Mouse (Mus musculus) NIH3T3 (cell line): ENCODE results near the gene Tprg.
A peak's percentile ranks its signal among the peaks of the same experiment; 100 is the strongest.

Source experiments
- DNase-seq: peaks from one replicate; pipeline ENCODE4 v3.0.0-alpha.2; 2012; ENCODE audit warnings: low read depth

Gene Tprg

DNA sequence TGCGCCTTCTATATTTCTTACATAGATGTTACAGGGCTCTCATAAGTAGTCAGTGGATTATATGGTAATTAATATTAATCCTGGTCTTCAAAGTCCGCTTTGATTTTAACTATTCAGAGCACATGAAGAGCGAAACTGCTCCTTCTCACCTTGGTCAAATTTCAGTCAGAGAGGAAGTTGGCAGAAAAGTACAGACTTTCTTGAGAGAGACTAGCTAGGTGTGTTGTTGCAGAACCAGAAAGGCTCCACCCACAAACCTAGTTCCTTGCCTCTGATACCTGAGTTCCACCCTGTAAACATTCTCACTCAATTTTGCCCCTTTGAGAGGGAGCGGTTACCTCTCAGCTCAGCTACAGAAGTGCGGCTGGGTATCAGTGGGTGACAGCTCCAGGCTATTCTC is at the start of gene Tprg:
TSS of gene Tprg (plus strand) at position 301 of the 400 bp plus-strand sequence.
- DNase-seq: no peak

DNA sequence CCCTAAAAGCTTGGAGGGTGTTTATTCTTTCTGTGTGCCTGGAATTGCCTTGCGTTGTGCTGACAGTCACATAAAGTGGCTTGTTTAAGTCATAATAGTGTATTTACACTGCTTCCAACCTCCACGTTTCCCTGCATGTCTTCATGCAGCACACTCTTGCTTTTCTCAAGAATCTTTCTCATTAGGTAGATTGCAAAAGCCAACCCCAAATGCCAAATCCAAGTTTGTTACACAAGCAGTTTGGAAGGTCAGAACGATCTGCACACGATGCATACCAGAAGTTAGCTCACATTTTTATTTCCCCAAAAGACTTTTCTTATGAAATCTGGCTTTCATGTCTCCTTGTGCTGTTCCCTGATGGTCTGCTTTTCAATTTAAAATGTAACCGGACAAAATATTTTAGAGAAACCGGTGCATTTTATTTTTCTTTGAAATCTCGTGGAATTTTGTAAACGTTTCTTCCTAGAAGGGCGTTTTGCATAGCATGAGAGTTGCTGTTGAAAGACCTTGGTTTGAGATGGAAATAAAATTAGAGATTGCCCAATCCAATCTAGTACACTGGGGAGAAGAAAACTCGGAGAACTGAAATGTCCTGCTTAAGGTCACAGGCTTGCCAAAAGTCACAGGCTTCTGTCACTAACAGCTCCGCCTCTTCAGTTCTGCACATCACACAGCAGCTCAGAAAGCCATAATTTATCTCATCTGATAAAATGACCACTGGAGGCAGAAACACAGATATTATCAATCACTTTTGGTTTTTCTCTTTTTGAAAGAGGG is 48.2 kb upstream of the Tprg start:
- DNase-seq: peak; percentile 71

DNA sequence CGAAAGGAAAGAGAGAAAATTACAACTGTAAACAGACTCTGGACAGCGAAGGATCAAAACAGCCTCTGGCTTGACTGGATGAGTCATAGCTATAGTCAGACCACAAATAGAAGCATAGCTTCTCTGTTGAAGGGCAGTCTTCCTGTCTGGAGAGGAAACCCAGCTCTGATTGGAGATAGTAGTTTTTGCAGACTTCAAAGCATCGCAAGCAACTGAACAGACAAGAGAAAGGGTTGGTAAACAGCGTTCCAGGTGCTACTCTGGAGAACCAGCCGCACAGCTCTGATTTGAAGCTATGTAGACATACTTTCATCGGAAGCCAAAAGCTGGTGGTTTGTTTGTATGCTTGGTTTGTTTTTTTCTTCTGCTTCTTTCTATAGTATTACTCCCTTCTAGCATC is 37.7 kb upstream of the Tprg start:
- peak; percentile 68 for DNase-seq

DNA sequence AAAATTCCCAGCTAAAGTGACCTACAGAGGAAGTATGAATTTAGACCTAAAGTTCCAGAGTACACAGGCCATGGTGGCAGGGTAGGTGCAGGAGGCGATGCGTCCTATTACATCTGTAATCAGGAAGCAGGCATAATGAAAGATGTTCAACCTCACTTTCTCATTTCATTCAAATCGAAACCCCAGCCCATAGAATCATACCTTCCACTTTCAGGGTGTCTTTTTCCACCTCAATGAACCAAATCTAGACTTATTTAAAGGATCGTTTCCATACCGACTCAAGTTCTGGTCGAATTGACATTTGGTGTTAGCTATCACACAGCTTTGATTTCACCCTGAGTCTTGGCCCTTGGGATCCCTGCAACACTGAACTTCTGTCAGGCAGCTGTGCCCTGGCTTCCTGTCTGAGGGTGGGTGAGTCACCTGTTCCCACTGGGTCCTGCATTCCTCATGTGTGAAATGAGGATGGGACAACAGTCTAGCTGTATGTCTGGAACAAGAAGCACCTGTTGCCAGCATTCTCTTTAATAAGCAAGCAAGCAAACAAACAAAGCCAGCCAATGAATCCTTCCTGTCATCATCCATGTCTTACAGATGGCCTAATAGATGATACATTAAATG is 36.4 kb upstream of the Tprg start:
- no peak for DNase-seq

DNA sequence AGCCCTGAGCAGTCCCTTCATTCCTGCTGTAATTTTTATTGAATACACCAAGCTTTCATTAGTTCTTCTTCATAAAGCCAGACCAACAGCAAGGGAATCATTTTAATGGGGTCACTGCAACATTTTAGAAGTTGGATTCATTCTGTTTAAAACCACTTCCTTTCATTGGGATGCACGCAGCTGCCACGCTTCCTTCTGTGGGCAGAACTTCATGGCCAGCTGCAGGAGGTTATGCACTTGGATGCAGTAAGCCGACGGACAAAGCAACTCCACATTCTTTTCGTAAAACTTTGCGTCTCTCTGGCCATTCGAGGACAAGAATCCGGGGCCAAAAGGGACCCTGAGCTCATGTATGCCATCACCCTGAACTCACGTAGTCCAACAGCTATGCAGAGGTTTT is 35.5 kb upstream of the Tprg start:
- no peak for DNase-seq

DNA sequence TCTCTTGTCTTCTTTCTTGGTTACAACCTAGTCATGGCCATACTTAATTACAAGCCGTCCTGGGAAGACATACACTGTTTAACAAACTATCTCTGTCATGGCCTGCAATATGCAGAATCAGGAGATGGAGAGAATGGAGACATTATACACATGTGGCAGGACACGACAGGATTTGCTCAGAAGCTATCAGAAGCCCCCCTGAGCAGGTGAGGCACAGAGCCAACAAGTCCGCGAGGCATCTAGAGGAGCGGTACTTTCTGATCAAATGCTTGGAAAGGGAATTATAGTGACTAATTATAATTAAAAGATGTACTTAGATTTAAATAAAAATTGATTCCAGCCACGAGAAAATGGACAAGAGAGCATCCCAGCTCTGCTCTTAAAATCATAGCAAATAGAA is 32.0 kb upstream of the Tprg start:
- no peak for DNase-seq

DNA sequence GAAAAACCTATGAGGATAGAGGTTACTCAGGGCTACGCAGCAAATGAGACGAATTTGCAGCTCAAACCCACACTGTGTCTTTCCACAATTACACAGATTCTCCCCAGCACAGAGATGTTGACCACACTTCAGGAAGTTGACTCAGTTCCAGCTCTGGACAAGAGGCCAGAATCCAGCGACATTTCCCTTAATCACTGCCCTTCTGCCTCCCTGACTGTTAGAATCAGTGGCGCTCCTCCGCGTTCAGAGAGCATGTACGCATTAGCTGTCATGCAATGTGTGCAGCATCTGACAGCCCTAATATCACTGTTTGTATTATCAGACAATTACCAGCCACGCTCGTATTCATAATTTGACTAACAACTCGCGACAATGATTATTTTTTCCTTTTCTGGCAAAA is 31.4 kb upstream of the Tprg start:
- DNase-seq: no peak

DNA sequence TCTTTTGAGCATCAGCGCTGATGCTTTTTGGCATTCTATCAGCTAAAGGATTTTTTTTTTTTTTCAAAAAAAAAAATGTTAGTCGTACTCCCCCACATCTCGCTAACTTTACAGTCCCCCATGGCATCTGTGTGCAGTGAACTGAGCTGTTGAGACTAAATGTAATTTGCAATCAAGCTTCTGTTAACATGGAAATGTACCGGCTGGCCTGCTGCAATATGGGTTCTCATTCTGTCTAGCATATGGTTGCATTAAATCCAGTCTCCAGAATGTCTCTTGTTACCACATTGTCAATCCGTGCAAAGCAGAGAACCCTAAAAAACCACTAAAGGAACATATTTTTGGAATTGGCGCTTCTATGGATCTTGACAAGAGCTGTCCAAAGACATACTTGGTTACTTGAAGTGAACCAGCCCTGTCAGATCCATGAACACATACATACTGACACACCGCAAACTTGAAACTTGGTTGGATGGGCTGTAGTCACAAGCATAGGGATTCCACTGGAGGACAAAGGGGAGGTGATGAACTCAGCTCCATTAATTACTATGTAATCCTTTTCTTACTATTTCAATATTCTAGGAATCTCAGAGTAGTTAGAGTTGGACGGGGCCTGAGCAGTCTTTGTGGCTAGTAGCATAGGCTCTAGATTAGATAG is 30.9 kb upstream of the Tprg start:
- no peak for DNase-seq

DNA sequence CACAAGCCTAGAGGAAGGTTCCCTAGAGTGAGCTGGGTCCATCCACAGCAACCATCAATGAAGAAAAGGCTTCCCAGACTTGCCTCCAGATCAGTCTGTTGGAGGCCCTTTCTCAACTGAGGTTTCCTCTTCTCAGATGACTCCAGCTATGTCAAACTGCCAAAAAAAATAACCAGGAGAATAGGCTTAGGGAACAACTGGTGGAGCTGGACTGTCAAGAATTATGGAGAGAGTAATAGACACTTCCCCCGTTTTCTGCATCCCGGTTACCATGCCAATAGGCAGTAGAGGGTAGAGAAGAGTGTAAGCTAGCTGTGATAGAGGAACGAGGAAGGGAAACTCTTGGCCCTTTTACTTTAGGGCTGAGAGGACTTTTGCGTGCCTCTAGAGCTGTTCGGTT is 24.3 kb upstream of the Tprg start:
- DNase-seq: peak; percentile 49

DNA sequence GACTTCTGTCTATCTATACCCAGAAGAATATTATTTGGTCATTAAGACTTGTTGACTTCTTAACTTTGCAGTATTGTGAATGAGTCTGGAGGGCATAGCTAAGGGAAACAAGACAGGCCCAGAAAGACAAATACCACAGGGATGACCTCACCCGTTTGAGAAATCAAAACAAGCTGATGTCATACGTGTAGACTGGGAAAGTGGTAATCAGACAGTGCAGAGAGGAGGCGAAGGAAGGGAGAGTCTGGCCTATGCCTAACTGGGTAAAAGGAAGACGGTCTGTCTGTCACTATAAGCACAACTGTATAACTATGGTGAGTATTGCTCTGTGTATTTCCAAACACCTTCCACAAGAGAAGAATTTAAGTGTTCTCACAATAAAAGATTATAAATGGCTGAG is 23.7 kb upstream of the Tprg start:
- peak; percentile 73 for DNase-seq

DNA sequence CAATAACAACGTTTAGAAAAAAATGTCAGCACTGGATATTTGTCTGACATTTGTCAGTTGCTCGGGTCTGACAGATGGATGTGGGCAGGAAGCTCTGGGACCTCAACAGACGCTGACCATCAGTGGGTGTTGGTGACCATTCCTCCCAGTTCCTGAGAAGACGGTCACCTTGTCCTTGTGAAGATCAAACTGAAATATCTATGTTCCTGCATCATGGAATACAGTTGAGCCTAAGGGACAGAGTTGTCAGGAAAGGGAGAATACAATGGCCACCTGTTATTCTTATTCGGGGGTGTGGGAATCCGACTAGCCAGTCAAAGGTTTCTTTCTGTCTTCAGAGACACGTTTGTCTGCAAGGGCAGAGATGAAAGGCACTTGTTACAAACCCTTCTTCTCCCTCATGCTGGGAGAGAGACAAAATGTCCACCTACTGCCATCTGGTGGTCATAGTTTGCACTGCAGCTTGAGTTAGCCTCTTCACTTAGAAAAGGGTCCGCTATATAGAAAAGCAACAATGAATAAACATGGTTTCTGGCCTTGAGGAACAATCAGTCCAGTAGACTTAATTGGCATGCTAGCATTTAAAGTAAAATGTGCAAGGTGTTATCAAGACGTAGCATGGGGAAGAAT is 23.0 kb upstream of the Tprg start:
- peak; percentile 93 for DNase-seq

DNA sequence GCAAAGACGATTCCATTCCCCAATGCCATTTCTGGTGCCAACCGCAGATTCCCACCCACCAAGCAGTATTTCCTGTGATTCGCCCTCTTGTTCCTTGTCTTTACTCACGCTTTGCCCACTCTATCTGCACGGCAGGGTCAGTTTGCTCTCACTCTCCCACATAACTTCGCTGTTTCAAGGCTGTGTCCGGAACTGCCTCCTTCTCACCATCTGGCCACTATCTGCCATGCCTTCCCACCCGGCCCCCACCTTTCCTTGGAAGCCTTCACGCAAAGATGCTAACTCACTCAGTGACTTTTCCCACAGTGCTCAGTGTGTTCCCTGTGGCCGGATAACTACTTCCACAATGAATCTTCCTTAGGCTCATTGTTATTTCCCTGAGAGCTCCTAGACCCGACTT is 21.4 kb upstream of the Tprg start:
- DNase-seq: no peak

DNA sequence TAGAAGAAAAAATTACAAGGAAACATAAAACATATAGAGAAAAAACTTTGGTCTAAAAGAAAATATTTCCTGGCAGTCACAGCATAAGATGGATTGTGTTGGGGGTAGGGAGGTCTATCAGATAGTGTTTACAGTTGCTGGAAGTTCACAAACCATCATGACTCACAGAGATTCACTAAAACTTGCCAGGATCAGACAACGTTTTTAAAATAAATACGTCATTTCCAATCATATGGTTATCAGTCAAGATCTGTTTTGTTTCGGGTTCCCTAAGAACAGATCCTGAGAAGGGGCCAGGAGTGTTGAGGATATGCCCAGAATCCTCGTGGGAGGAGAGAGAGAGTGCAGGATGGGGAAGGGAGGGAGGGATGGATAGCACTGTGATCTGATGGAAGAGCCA is 18.3 kb upstream of the Tprg start:
- peak; percentile 83 for DNase-seq

DNA sequence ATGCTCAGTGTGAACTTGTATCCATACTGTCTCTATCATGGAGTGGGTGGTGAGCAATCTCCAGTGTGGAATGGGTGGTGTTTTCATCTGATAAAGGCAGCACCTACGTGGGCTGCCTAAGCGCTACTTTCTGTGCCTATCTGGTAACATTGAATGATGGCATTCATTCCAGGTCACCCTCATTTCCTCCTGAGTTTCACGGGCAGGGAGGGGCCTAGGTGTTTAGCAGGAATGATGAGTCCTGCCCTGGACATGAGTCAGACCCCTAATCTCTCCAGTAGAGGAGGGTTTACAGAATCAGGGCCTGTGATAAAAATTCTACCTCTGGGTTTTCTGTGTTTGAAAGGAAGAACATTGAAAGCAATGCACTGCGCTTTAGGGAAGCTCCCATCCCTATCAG is 4.1 kb upstream of the Tprg start:
- DNase-seq: no peak

DNA sequence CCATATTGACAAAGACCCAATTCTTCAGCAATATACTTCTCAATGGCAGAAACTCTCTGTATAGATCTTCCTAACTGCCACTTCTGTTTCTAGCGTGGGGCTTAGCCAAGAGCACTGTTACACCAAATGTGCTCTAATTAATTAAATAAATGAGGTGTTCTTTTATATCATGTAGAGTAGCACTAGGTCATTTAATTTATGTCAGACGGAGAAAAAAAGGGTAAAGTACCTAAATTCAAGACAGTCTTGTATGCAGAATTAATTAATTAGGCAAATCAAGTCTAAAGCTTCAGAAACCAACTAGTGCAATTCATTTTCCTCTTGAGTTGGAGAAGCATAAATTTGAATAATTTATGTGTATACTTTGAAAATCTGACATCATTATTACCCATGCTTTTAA is 7.1 kb downstream of the Tprg start:
- no peak for DNase-seq

DNA sequence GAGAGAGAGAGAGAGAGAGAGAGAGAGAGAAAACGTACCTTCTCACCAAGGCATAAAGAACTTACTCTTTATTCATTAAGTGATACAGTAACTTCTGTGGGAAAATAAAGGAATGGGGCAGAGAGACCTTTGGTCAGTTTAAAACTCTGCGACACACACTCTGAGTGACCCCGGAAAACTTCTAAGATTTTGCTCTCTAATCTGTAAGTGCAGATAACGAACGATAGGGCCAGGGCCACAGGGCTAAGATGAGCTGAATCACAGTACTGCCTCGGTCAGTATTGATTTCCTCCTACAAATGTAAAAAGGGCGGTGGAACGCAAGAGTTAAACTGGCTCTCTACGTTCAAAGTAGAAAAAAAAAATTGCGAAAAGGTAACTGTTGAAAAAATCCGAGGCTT is 8.9 kb downstream of the Tprg start:
- no peak for DNase-seq

DNA sequence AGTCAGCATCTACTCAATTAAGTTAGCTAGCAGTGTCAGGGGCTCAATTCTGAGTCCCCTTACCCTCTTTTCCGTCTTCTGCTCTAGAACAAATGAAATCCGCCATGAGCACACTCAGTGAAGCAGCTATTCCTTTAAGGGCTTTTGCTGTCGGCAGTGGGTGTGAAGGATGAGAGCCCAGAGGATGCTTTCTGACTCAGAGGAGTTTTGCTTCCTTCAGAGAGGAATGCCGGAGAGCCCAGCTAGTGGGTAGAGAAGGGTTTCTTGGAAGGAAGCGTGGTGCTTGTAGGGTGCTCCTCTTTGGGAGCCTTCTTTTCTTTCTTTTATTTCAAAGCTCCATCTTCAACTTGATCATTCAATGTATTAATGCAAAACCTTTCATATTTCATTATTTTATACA is 10.1 kb downstream of the Tprg start:
- DNase-seq: no peak

DNA sequence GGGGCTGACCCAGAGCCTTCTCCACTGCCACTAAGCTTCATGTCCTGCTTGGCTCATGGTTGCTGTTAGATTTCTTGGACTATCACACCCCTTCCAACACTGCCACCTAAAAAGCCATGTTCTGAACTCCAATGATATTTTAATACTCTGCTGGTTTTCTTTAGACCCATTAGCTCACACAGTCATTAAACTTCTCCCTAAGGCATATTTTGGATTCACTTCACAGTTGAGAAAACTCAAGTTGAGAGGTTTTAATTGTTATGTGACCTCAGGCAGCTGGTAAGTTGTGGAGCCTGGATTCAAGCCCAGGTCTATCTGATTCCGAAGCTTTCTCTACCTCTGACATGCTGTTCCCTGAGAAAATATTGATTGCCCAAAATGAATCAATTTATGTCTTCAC is 11.6 kb downstream of the Tprg start:
- DNase-seq: no peak

DNA sequence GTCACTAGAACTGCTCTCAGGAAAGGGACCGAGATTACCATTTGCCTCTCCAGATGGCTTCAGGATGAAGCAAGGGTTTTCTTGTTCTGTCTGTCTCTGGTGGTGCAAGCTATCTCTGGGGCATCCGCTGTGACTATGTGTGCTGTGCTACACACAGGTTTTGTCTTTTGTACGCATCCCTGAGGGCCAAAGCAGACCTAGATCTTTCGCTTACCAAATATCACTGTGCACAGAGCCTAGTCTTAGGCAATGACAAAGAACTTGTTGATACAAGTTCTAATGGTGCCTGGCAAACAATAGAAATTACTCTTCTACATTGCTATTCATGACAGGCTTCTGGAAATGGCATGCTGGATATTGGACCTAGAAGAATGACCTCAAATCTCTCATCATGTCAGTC is 16.0 kb downstream of the Tprg start:
- DNase-seq: no peak

DNA sequence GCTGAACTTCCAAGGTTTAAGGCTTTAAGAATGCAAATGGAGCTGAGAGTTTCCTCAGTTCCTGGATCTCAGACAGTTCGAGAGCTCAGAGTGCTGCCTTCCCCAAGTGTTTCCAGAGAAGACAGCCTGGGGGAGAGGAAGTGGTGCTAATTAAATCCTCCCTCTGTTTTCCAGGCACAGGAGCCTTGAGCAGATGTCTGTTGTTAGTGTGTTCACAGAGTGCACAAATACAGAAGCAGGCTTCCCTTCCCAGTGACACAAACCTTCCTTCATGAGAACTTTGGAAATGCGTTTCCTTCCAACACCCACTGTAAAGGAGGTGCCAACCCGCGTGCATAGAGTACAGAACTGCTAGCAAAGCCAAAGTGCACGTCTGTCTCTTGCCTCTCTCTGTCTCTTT is 27.4 kb downstream of the Tprg start:
- no peak for DNase-seq

DNA sequence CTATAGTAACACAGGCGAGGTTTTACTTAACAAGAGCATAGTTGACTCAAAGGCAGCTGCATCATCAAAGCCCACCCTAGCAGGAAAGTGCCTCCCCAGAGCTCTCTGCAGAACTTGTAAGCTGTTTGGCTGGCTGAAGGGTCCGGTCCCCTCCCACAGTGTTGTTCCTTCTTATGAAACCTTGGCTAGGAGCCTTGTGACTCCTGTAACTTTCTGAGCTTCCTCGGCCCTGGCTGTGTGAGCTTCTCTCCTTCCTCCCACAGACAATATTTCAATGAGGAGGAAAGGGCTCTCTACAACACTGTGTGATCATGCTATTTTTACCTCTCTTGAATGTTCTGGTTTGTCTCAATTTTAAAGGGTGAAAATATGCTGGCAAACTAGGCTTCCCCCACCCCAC is 28.5 kb downstream of the Tprg start:
- no peak for DNase-seq

DNA sequence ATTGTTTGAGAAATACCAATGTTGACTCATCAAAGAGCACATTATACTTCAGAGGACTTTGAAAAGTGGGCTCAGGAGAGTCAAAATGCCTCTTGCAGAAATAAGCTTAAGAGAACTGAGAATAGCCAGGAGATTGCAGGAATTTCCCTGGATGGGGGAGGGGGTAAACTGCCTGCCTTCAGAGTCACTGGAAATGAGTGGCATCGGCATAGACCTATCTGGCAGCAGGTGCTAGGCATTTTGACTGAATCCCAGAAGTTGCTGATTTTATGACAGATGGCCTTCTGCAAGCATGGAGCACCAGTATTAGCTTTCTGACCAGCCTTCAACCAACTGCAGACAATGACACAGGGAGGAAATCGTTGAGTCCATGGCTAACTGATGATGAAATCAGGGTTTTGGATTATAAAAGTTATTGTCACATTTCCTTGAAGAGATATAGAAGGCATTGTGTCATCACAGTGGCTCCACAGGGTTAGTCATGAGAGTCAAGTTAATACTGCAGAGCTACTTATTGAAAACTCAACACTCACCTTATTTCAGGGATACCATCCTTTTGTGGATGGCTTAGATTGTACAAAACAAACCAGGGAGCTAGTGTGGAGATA is 39.1 kb downstream of the Tprg start:
- DNase-seq: no peak
